8 mouse cellular contexts compared by ENCODE assay signal in genomic region chr3:87411150-87411549, GRCm38 (mm10). TPM values are rescaled to one million over a fixed set of nuclear protein-coding genes. Genes with fewer than 3 reads are reported as not detected.
DNase-seq lines count a peak whose midpoint lies in the region; ATAC-seq and TF ChIP-seq lines count a peak whose summit lies in the region.

No protein-coding gene starts in this region.

- H3K4me2 ChIP-seq in forebrain, embryonic 12.5 days, result peak overlapping the region; percentile 13; the same call in 1 of the 2 replicates
- no peak overlapping the region for H3K4me2 ChIP-seq in intestine, embryonic 15.5 days (replicated peaks)
- H3K4me2 ChIP-seq in liver, embryonic 11.5 days, result no peak overlapping the region
- H3K4me2 ChIP-seq in neural tube, embryonic 12.5 days (replicated peaks), result peak overlapping the region; percentile 22

- peak; percentile 70; the same call in 1 of the 2 replicates for ATAC-seq in forebrain, embryonic 12.5 days (ENCODE audit: low FRiP score)
- ATAC-seq in intestine, embryonic 15.5 days, result peak; percentile 43; the same call in 1 of the 2 replicates
- peak; percentile 54; the same call in 1 of the 2 replicates for ATAC-seq in liver, embryonic 11.5 days (replicated peaks; ENCODE audit: low FRiP score)
- ATAC-seq in neural tube, embryonic 12.5 days (ENCODE audit: low FRiP score, low read depth), result no peak

- TF ChIP-seq CTCF in thymus, adult 2 months (IDR thresholded peaks at IDR 0.05; ENCODE audit: borderline replicate concordance, control insufficient read depth, extremely low read depth, insufficient read depth, low read length, poor library complexity), result peak; percentile 96

- H3K9ac ChIP-seq in forebrain, embryonic 12.5 days, result no peak overlapping the region
- no peak overlapping the region for H3K9ac ChIP-seq in intestine, embryonic 15.5 days
- H3K9ac ChIP-seq in liver, embryonic 11.5 days (ENCODE audit: low read depth, low read length), result no peak overlapping the region
- no peak overlapping the region for H3K9ac ChIP-seq in neural tube, embryonic 12.5 days

- no peaks in the 10 kb centered on the region for H3K27me3 ChIP-seq in forebrain, embryonic 12.5 days
- H3K27me3 ChIP-seq in intestine, embryonic 15.5 days (replicated peaks), result no peaks in the 10 kb centered on the region
- no peaks in the 10 kb centered on the region for H3K27me3 ChIP-seq in liver, embryonic 11.5 days (replicated peaks; ENCODE audit: control insufficient read depth, insufficient read depth, low read length)
- no peaks in the 10 kb centered on the region for H3K27me3 ChIP-seq in neural tube, embryonic 12.5 days (replicated peaks)
- no peaks in the 10 kb centered on the region for H3K27me3 ChIP-seq in thymus, adult 2 months (ENCODE audit: control insufficient read depth, insufficient read depth, low read length)

- DNase-seq in layer of hippocampus, postnatal 25 days (ENCODE audit: extremely low spot score in 1 of 2, low spot score in 1 of 2), result peak; percentile 13 to 25
- no peak for DNase-seq in layer of hippocampus, adult 18-20 months (ENCODE audit: low spot score in 2 of 2)
- DNase-seq in c-Kit-positive CD71-positive TER-119-positive erythroid progenitor cells, embryonic 14.5 days (ENCODE audit: low spot score), result peak; percentile 16
- DNase-seq in liver, embryonic 11.5 days (ENCODE audit: low spot score), result peak; percentile 54
- DNase-seq in thymus, adult 2 months, result peak; percentile 52

- TF ChIP-seq POLR2A in thymus, adult 2 months (IDR thresholded peaks at IDR 0.05; ENCODE audit: control insufficient read depth, extremely low read depth, insufficient read depth, low read length, poor library complexity), result no peak

- no peak overlapping the region for H3K27ac ChIP-seq in forebrain, embryonic 12.5 days
- H3K27ac ChIP-seq in intestine, embryonic 15.5 days, result no peak overlapping the region
- no peak overlapping the region for H3K27ac ChIP-seq in liver, embryonic 11.5 days (ENCODE audit: low read depth, low read length)
- no peak overlapping the region for H3K27ac ChIP-seq in neural tube, embryonic 12.5 days
- no peak overlapping the region for H3K27ac ChIP-seq in thymus, adult 2 months (ENCODE audit: control insufficient read depth, insufficient read depth, low read length)

- WGBS in forebrain, embryonic 12.5 days, result 14% methylated on average over 12 of the region's 12 CpGs
- WGBS in intestine, embryonic 15.5 days, result 7% methylated on average over 12 of the region's 12 CpGs
- 14% methylated on average over 12 of the region's 12 CpGs for WGBS in liver, embryonic 11.5 days
- 14% methylated on average over 12 of the region's 12 CpGs for WGBS in neural tube, embryonic 12.5 days
- 26% methylated on average over 12 of the region's 12 CpGs for WGBS in thymus, adult 2 months

- no peaks in the 10 kb centered on the region for H3K36me3 ChIP-seq in forebrain, embryonic 12.5 days (replicated peaks)
- no peaks in the 10 kb centered on the region for H3K36me3 ChIP-seq in intestine, embryonic 15.5 days
- no peaks in the 10 kb centered on the region for H3K36me3 ChIP-seq in liver, embryonic 11.5 days (ENCODE audit: control insufficient read depth, insufficient read depth, low read length)
- H3K36me3 ChIP-seq in neural tube, embryonic 12.5 days, result no peaks in the 10 kb centered on the region
- H3K36me3 ChIP-seq in thymus, adult 2 months (ENCODE audit: control insufficient read depth, insufficient read depth, low read length), result no peaks in the 10 kb centered on the region

- no peaks in the 10 kb centered on the region for H3K9me3 ChIP-seq in forebrain, embryonic 12.5 days
- H3K9me3 ChIP-seq in intestine, embryonic 15.5 days, result no peaks in the 10 kb centered on the region
- H3K9me3 ChIP-seq in liver, embryonic 11.5 days (ENCODE audit: control insufficient read depth, low read length), result no peaks in the 10 kb centered on the region
- H3K9me3 ChIP-seq in neural tube, embryonic 12.5 days, result no peaks in the 10 kb centered on the region

- H3K4me1 ChIP-seq in forebrain, embryonic 12.5 days, result peaks cover 5% of the 10 kb centered on the region; the same call in 1 of the 2 replicates
- no peaks in the 10 kb centered on the region for H3K4me1 ChIP-seq in intestine, embryonic 15.5 days (replicated peaks)
- H3K4me1 ChIP-seq in liver, embryonic 11.5 days (replicated peaks; ENCODE audit: control insufficient read depth, insufficient read depth, low read length), result no peaks in the 10 kb centered on the region
- H3K4me1 ChIP-seq in neural tube, embryonic 12.5 days, result no peaks in the 10 kb centered on the region
- H3K4me1 ChIP-seq in thymus, adult 2 months (replicated peaks; ENCODE audit: control insufficient read depth, insufficient read depth, low read length), result no peaks in the 10 kb centered on the region

- H3K4me3 ChIP-seq in forebrain, embryonic 12.5 days (replicated peaks), result no peak overlapping the region
- H3K4me3 ChIP-seq in intestine, embryonic 15.5 days (replicated peaks), result no peak overlapping the region
- no peak overlapping the region for H3K4me3 ChIP-seq in liver, embryonic 11.5 days (ENCODE audit: low read depth, low read length)
- no peak overlapping the region for H3K4me3 ChIP-seq in neural tube, embryonic 12.5 days
- no peak overlapping the region for H3K4me3 ChIP-seq in thymus, adult 2 months (ENCODE audit: control insufficient read depth, insufficient read depth, low read length)

RNA-seq across cellular contexts. Expression of gene Fcrl5, which starts 24.4 kb away (rescaled TPM):
- not detected for total RNA-seq in layer of hippocampus, postnatal 25 days (2021)
- total RNA-seq in layer of hippocampus, adult 18-20 months (2021), result not detected
- not detected in 2 replicates for polyA plus RNA-seq in forebrain, embryonic 12.5 days (2016; fragmentation: Nextera tagmentation; extraction: Ambion mirVana)
- polyA plus RNA-seq in intestine, embryonic 15.5 days (2015; fragmentation: Nextera tagmentation; extraction: Ambion mirVana), result not detected in 2 replicates
- not detected in 2 replicates for polyA plus RNA-seq in liver, embryonic 11.5 days (2014; fragmentation: Nextera tagmentation; extraction: Ambion mirVana)
- not detected in 2 replicates for polyA plus RNA-seq in neural tube, embryonic 12.5 days (2016; fragmentation: Nextera tagmentation; extraction: Ambion mirVana)
- 0.55 and 0.86 TPM in 2 replicates for polyA plus RNA-seq in thymus, adult 2 months (2012; rRNA removed)

RNA-seq across cellular contexts. Expression of gene Fcrl1, which starts 35.0 kb away (rescaled TPM):
- under 1 TPM in 1 of 2 experiments, not detected in 1; 0.54 TPM for total RNA-seq in layer of hippocampus, postnatal 25 days (2021)
- under 1 TPM; 0.17 to 0.41 TPM for total RNA-seq in layer of hippocampus, adult 18-20 months (2021)
- not detected in 2 replicates for polyA plus RNA-seq in forebrain, embryonic 12.5 days (2016; fragmentation: Nextera tagmentation; extraction: Ambion mirVana)
- 0.20 and 0.27 TPM in 2 replicates for polyA plus RNA-seq in intestine, embryonic 15.5 days (2015; fragmentation: Nextera tagmentation; extraction: Ambion mirVana)
- polyA plus RNA-seq in liver, embryonic 11.5 days (2014; fragmentation: Nextera tagmentation; extraction: Ambion mirVana), result 1.9 and 2.1 TPM in 2 replicates
- 0.22 and 0.29 TPM in 2 replicates for polyA plus RNA-seq in neural tube, embryonic 12.5 days (2016; fragmentation: Nextera tagmentation; extraction: Ambion mirVana)
- polyA plus RNA-seq in thymus, adult 2 months (2012; rRNA removed), result 3.1 and 3.4 TPM in 2 replicates

RNA-seq across cellular contexts. Expression of gene Cd5l, which starts 53.5 kb away (rescaled TPM):
- not detected for total RNA-seq in layer of hippocampus, postnatal 25 days (2021)
- total RNA-seq in layer of hippocampus, adult 18-20 months (2021), result not detected
- not detected in 2 replicates for polyA plus RNA-seq in forebrain, embryonic 12.5 days (2016; fragmentation: Nextera tagmentation; extraction: Ambion mirVana)
- 0.50 and 0.98 TPM in 2 replicates for polyA plus RNA-seq in intestine, embryonic 15.5 days (2015; fragmentation: Nextera tagmentation; extraction: Ambion mirVana)
- 3.2 and 3.8 TPM in 2 replicates for polyA plus RNA-seq in liver, embryonic 11.5 days (2014; fragmentation: Nextera tagmentation; extraction: Ambion mirVana)
- polyA plus RNA-seq in neural tube, embryonic 12.5 days (2016; fragmentation: Nextera tagmentation; extraction: Ambion mirVana), result 0.09 TPM in 1 of 2 replicates, not detected in the other
- 1.5 and 1.6 TPM in 2 replicates for polyA plus RNA-seq in thymus, adult 2 months (2012; rRNA removed)

Comparison
In these comparisons a context has a peak if more than half of its experiments do, and no peak if none do; other contexts are left out.
1. DNase-seq: peak in layer of hippocampus, postnatal 25 days (2 of 2), c-Kit-positive CD71-positive TER-119-positive erythroid progenitor cells, embryonic 14.5 days (single experiment), liver, embryonic 11.5 days (single experiment) and thymus, adult 2 months (single experiment); none in layer of hippocampus, adult 18-20 months (0 of 2).
2. H3K4me2 ChIP-seq: peak in forebrain, embryonic 12.5 days (single experiment) and neural tube, embryonic 12.5 days (single experiment); none in intestine, embryonic 15.5 days (single experiment) and liver, embryonic 11.5 days (single experiment).